Mouse (Mus musculus): ENCODE measurements around the gene Arrb1.

GRCm38 (mm10) chr7:99528547-99528946 is 6.7 kb upstream of the Arrb1 start:
- TF ChIP-seq CTCF (IDR thresholded peaks at IDR 0.05; ENCODE audit: borderline replicate concordance, extremely low read depth, insufficient read depth, insufficient read length) (no peak), POLR2A (IDR thresholded peaks at IDR 0.05; ENCODE audit: borderline replicate concordance, extremely low read depth, insufficient read depth, insufficient read length, poor library complexity, severe bottlenecking) (no peak)
